1 mouse cellular context compared by ENCODE assay signal in genomic region chr19:6869355-6869754, GRCm38 (mm10).
A peak's percentile ranks its signal among the peaks of the same experiment; 100 is the strongest.
TF ChIP-seq lines count a peak whose summit lies in the region.

No protein-coding gene starts in this region.

TF ChIP-seq in MEL, 35 proteins besides CTCF, POLR2A, EP300 and RAD21 (continued from another document):
- TF ChIP-seq NRF1 (IDR thresholded peaks at IDR 0.05; ENCODE audit: insufficient read depth, low read depth, low read length, poor library complexity, severe bottlenecking) (no peak), MYC (IDR thresholded peaks at IDR 0.05; ENCODE audit: low read depth, low read length) (peak; percentile 71; the same call in 1 of the 2 replicates), TCF12 (IDR thresholded peaks at IDR 0.05; ENCODE audit: low read depth, low read length) (0 out of 2 replicates have a peak, but pooled peaks have one; percentile 44)
